Mouse (Mus musculus) naive thymus-derived CD4-positive, alpha-beta T cell, adult 2 months (primary cell): Measurements from ENCODE around the gene Atl2.

ENCODE experiments used
- DNase-seq: peaks from one replicate; pipeline ENCODE4 v3.0.0-alpha.2; 2011; ENCODE audit warnings: low read depth

The Atl2 gene

DNA sequence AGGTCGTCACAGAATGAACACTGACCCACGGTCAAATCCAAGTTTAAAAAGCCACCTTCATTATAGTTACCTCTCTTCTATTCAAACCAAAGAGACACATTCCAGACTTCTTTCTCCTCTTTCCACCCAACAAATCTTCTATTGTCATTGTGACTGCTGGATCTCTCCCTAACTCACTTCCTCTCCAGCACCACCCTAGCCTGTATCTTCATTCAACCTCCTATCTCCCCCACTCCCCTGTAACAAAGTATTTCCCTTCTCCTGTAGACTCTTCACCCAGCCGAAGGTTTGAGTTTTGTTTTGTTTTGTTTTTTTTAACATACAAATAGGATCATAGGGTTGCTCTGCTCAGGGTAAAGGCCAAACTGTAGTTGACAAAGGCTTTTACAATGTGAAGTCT is 1.7 kb upstream of the Atl2 start:
- no peak for DNase-seq

DNA sequence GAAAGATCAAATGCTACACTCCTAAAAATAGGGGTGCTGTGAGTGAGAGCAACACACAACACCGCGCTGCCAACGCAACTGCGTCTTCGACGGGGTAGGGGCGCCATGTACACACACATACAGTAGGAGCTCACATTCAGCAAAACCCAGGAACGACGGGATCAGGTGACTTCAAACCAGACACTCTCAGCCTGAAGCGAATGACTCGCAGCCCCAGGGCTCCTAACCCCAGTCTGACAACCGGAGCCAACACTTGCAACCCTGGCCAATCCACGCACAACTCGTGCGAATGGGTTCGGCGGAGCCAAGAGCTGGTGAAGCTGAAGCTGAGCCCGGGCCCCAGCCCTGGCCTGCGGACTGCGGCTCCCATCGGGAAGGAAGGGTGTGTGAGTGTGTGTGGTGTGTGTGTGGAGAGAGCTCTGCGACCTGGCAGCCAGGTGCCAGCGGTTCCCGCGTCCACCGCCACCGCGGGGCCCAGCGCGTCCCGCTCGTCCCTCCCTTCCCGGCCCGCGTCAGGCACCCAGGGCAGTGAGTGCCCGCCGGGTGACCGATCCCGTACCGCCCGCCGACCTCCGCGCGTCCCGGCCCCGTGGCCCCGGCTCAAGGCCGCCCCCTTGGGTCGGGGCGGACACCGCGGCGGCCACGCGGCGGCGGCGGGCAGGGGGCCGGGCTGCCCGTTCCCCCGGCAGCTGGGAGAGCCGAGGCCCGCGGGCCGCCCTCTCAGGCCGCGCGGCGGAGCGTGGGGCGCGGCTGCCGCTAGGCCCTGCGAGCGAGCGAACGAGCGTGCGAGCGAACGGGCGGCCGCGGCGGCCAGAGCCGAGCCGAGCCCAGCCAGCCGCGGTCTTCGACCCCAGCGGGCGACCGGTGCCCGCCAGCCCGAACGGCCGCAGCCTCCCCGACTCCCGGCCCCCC is 696 bp downstream of the Atl2 start:
- DNase-seq: peak; percentile 84

DNA sequence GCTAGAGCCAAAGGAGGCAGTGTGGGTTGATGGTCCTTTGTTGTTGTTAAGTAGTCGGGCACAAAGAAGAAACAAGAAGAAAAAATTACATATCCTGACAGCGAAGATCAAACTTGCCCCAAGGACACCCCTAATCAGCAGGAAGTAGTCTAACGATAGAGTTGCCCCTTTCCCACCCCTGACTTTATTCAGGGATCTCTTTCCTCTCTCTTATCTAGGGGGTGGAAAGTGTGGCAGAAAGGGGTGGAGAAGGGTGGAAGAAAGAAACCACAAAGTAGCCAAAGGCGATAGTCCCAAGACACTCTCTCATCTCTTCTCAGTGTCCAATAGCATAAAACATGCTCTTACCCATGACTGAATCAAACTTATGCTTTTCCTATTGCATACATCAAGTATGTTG is 1.9 kb downstream of the Atl2 start:
- no peak for DNase-seq

DNA sequence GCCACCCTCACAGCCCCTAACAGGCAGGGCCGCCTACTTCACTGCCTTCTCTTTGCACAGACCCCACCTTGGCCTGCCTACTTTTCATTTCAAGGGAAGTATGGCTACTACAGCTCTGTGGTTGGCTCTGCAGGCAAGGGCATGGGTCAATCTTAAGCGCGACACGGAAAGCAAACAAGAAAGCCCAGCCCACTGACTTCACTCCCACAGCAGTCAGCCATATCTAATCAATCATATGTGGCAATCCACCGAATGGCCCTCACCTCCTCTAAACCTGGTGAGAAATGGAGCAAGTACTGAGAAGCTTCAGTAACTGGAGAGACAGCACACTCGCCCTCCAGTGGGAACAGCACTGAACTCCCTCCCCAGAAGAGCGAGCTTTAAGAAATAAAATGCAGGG is 4.0 kb downstream of the Atl2 start:
- DNase-seq: no peak

DNA sequence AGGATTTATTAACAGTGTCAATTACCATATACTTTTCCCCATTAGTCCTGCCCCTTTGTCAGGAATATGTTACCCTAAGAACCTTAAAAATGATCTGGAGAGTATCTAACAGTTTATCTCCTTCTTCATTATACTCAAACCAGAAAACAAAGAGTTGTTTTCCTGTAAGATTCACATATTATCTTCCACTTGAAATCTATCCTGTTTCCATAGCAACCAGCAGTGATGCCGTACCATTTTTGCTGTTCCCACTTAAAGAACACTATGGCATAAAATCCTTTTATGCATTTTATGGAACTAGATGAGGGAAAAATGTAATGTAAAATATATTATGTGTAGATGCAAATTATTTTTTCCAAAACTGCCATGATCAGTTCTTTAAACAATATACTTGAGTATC is 8.0 kb downstream of the Atl2 start:
- no peak for DNase-seq

DNA sequence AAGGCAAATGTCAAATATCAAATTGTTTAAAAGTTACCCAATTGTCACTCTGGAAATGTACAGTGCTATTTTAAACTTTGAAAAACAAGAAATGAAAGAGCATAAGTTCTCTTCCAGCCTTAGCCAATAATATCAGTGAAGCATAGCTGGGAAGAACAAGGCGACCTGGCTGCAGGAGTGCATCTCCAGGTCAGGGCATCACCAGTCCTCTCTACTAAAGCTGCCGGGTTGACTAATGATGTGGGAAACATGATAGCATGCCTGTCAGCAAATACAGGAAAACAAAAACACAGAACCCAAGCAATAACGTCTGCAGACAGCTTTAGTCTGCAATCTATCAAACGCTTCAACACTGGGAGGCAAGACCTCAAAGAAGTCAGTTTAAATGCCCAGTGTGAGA is 12.7 kb downstream of the Atl2 start:
- DNase-seq: no peak

DNA sequence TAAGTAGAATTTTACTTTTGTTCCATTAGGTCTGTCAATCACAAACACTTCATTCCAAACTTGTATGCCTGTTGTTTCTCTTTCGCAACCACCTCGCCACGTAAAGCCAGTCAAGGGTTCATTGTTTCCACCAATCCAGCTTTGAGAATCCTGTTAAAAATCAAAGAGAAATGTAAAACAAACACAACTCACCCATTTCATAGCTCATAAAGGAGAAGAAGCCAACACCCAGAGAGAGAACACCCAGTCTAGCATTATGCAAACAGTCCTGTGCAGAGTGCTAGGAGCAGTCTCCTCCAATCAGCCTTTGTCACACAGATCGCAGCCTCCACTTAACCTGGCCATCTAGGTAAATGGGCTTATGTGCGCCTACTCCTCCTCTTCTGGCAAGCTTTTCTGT is 30.9 kb downstream of the Atl2 start:
- no peak for DNase-seq

DNA sequence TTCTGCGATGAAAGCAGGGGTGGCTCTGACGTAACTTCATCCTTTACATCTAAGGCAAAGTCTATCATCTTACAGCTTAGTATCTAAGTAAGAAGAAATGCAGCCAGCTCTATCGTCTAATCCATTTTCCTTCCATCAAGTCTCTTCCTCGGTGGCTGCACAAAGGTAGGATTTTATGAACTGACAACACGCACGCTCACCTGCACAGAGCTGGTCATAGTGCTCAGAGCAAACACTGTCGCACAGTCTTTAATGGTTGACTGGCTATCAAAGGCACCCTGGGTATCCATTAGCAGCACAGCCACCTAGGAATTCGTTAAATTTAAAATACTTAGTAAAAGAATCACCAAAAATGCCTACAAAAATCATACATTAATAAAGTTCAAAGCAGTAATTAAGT is 31.4 kb downstream of the Atl2 start:
- DNase-seq: no peak

DNA sequence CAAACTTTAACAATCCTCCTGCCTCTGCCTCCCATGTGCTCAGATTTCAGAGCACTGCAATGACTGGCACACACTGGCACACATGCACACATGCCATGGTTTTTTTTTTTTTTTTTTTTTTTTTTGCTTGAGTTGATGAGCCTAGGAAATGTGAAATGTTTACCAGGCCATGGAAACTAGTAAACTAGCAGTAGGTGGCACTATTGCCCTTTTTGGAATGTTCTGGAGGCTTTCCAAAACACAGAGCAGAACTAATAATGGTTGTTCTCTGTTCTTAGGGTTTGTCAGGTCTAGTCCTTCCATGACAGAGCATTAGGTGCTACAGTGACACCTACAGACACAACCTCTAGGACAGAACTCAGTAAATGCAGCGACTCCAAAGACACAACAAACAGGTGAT is 33.9 kb downstream of the Atl2 start:
- peak; percentile 58 for DNase-seq

DNA sequence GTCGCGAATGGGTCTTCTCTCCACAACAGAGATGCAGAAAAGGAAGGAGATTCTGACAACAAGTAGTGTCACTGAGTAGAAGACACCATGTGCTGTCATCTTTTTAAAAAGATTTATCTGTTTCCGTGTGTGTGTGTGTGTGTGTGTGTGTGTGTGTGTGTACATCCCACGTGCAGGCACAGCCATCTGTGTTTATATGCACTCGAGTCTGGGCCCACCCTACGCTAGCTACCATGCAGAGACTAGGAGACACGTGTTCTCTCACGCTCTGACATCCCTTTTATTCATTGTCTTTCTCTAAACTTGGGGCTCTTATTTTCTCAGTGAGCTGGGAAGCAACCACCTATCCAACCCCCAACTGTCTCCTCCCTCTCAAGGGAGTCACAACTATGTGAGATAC is 40.4 kb downstream of the Atl2 start:
- DNase-seq: no peak

DNA sequence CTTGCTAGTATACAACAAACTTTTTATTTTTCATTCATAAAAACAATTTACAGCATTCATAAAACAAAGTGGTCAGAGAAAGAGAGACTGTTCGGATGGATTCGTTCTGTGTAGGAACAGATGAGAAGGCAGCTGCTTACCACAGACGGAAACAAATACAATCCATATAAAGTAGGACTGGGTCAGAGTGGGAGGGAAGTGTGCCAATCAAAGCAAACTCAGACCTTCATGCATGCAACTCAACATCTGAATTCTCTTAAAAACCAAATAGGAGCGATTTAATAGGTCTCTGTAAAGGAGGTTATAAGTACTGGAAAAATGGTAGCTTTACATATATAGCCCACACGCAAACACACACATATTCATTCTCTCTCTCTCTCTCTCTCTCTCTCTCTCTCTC is 47.5 kb downstream of the Atl2 start:
- DNase-seq: no peak

DNA sequence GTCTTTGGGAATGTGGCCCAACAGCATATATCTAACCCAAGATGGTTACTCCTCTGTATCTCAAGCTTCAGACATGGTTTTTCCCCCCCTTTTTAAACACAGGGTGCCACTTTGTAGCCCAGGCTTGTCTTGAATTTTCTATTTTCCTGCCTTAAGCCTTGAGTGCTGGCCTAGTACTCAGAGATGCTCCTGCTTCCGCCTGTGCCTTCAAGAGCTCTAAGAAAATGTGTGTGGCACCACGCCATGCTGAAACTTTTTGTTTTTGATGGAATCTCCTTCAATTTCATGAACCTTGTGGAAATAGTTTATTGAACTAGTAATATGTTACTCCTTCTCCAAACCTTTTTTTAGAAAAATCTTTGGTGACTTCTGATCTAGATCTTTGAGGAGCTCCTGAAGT is 49.7 kb downstream of the Atl2 start:
- DNase-seq: no peak

DNA sequence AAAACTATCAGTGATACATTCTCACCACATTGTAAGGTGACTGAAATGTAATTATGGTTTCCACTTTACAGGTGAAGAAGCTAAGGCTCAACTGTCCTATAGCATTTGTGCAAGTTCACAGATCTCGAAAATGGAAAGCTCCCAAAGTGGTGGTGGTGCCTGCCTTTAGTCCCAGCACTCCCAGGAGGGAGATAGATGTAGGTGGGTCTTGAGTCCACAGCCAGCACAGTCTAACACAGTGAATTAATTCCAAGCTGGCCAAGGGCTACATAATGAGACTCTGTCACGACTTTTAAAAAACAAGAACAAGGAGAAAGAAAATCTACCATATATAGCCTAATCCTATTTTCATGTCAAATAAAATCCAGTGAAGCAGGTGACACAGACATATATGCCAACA is 50.2 kb downstream of the Atl2 start:
- DNase-seq: no peak

DNA sequence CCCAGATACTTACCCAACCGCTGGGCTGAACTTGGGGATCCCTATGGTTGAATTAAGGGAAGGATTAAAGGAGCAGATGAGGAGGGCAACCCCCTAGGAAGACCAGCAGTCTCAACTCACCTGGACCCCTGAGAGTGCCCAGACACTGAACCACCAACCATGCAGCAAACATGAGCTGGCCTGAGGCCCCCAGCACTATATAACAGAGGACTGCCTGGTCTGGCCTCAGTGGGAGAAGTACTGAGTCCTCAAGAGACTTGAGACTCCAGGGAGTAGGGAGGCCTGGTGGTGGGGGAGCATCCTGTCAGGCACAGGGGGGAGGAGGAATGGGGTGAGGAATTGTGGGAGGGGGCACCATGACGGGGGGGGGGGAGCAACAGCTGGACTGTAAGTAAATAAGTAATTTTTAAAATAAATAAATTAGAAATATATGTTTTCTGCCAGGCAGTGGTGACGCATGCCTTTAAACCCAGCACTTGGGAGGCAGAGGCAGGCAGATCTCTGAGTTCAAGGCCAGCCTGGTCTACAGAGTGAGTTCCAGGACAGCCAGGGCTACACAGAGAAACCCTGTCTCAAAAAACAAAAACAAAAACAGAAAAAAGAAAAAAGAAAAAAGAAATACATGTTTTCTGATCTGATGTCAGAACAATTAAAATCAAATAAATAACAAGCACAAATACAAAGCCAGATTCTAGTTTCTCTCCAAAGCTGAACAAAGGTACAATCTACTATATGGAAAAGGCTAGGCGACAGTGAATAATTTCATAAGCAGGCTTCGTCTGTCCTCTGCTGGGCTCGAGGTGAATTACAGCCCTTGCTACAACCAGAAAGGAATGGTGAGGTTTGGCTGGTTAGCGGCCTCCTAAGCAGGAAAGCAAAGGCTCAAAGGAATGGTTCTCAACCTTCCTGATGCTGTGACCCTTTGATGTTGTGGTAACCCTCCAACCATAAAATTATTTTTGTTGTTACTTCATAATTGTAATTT is 55.4 kb downstream of the Atl2 start:
- DNase-seq: peak; percentile 82

DNA sequence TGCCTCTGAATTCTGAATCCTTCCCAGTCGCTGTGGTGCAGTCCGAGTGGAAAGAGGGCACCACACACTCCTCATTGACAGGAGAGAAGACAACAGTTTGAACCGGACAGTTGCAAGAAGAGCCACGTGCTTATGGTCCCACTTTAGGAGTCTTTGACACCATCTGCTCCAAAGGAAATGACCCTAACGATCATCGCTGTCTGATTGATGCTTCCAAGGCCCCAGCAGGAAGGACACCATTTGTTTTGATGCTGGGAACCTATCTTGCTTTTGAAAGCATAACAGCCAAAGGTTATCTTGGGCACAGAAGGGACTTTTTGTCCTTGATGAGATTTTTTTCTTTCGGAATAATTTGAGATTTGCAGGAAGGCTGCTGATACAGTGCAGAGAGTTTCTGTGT is 58.9 kb downstream of the Atl2 start:
- no peak for DNase-seq

DNA sequence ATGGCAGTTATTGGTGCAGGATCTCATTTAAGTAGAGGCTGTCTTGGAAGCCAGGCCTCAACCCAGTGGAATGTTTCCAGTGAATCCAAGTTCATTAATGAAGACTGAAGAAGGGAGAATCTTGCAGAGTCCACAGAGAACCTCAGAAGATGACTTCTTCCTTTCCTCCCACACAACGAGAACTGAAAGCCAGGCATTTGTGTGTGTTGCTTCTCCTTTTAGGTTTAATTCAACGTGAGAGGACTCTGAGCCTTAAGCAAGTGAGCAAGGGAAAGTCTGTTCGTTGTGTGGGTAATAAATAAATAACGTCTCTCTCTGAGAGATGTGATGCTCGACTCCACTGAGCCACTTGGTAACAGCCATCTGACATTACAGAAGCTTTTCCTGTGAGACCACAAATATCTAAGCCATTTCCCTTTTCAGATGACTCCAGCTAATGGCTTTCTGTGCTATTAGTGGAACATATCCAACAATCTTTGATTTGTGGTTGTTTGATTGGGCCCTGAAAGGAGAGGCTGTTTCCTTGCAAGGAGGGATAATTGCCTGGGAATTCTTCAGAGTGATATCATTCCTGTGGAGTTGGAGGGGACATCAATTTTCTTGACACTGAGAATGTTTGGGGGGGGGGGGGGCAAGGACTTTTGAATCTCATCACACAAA is 60.1 kb downstream of the Atl2 start:
- no peak for DNase-seq

DNA sequence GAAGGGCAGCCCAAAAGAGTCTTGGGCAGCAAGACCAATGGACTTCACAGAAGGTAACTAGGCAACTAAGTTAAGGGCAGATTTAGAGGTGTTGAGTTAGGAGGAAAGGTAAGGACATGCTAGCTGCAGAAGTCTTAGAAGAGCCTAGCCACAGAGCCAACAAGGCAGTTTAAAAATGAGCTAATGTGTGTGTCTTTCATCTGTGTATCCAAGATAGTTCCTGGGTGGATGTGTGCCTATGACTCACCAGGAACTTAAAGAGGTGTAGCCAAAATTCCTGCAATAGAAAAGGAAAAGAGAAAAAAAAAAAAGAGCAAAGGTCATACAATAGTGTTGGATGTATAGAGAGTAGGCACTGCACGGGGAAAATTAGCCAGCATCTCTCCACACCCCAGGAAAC is 63.6 kb downstream of the Atl2 start:
- no peak for DNase-seq

DNA sequence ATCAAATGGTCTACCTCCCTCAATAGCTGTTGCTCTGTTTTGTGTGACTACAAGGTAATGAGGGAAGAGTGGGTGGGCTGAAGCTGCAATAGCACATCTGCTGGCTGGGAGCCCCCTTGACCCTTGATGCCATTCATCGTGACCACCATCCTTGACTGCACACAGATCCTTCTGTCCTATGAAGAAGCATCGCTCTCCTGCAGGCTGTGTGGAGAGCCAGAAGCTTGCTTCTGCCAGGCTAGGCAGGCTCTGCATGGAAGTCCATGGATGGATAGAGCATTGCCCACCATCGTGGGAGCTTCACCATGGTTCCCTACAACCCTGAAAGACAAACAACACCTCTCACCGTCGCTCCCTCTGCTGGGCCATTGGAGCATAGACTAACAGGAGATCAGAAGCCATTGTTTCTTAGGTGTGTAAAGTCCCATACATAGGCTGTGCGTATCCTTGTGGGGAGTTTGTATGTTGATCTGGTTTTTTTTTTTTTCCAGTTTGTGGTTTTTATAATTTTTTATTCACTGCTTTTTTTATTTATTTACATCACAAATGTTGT is 69.4 kb downstream of the Atl2 start:
- peak; percentile 21 for DNase-seq

DNA sequence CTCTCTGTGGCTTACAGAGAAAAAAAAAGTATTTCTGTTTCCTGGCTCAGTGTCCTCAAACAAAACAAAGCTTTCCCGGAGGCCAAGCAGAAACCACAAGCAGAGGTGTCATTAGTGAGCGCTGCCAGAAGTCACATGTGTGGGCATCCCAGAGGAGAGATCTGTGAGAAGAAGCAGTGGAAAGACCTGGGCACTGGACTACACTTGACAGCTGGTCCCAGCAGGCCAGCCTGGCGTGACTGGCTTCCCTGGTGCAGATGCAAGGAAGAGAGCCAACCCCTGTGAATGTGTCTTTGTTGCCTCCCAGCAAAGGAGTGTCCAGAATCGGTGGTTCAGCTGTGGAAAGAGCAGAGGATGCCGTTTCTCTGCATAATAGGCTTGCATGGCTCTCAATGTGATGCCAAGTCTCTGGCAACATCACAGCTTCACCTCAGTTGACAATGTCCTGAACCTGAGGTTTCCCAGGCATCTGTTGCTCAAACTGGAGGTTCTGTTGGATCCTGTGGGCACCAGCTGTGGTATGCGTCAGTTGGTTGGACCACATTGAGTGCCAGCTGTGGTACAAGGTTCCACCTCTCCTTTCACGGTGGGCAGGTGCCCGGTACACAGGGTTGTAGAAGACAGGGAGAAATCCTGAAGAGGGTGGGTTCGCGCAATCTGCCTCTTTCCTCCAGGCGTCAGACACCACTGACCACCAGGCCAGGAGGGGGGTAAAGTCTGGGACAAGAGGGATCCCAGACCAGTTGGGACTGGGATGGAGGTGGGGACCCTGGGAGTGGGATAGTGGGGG is 70.5 kb downstream of the Atl2 start:
- no peak for DNase-seq

DNA sequence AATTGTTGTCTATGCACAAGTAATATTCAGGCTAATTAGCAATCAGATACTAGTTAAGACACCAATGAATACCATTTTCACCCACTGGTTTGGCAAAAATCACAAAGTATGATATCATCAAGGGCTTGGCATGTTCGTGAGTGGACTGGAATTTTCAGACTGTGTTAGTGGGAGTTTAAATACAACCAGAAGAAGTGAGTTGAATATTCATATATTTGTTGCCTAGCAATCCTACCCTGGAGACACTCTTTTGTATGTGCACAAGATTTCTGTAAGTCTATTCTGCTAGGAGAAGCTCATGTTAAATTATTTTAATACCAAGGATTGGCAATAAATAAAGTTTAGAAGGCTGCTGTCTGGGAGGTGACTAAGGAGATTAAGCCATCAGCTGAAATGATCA is 71.5 kb downstream of the Atl2 start:
- no peak for DNase-seq

DNA sequence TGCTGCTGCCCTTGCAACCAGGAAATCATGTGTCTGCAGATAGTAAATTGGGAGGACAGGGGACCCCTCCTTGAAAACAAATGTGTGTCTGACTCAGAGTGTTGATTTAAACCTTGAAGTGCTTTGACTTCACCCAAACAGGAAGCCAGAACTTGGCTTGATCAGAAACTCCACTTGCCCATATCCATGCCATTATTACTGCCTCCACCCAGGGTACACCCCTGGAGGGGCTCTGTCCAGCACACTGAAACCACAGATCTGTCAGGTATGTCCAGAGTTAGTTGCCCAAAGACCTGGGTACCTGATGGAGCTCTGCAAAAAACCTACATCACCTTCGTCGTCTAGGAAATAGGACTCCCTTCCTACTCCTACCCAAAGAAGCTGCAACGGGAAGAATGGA is 77.0 kb downstream of the Atl2 start:
- peak; percentile 23 for DNase-seq
